Mouse (Mus musculus) limb, embryonic 13.5 days (tissue): ENCODE measurements at regions not wholly inside any gene's neighbourhood (a gene's known extent, or its start where the extent isn't known, plus 50 kb on each side); places are given as distances from the start of the nearest gene placed in this dataset.

Experiments used
- ATAC-seq: fragments of 200-750 bp; cut with Nextera tagmentation; 2 replicates; pipeline ENCODE4 v1.8.0; 2017; ENCODE audit warnings: low read depth, moderate number of reproducible peaks, moderate TSS enrichment; ENCODE audit not compliant: low FRiP score
- H3K27ac ChIP-seq: fragments of 300-500 bp; sonication (generic); 2 replicates; pipeline ENCODE4 v1.5.1; 2015; ENCODE audit warnings: inconsistent platforms, mild to moderate bottlenecking, moderate library complexity
- H3K27me3 ChIP-seq: fragments of 300-500 bp; sonication (generic); 2 replicates; pipeline ENCODE4 v1.6.1; 2015; ENCODE audit warnings: mild to moderate bottlenecking, inconsistent platforms
- H3K36me3 ChIP-seq: fragments of 300-500 bp; sonication (generic); 2 replicates; pipeline ENCODE4 v1.6.1; 2015; ENCODE audit warnings: inconsistent platforms, mild to moderate bottlenecking, moderate library complexity
- H3K4me1 ChIP-seq: fragments of 300-500 bp; sonication (generic); 2 replicates; pipeline ENCODE4 v1.6.1; 2015; ENCODE audit warnings: inconsistent platforms
- H3K4me2 ChIP-seq: fragments of 300-500 bp; sonication (generic); replicated peaks from 2 replicates; pipeline ENCODE4 v1.6.1; 2015; ENCODE audit warnings: inconsistent platforms, mild to moderate bottlenecking, moderate library complexity
- H3K4me3 ChIP-seq: fragments of 300-500 bp; sonication (generic); 2 replicates; pipeline ENCODE4 v1.5.1; 2015; ENCODE audit warnings: moderate library complexity, mild to moderate bottlenecking, inconsistent platforms
- H3K9ac ChIP-seq: fragments of 300-500 bp; sonication (generic); 2 replicates; pipeline ENCODE4 v1.6.1; 2015; ENCODE audit warnings: mild to moderate bottlenecking, inconsistent platforms
- H3K9me3 ChIP-seq: fragments of 300-500 bp; sonication (generic); 2 replicates; pipeline ENCODE4 v1.6.1; 2016; ENCODE audit warnings: inconsistent platforms
- WGBS: fragments of 180-500 bp; shearing (Covaris S2); methylation state at CpG from one replicate; pipeline ENCODE4 v1.1.7; 2015; 5-methylcytosine and 5-hydroxymethylcytosine counted together

- no peaks in the 10 kb centered on the region; the same call in 1 of the 2 replicates for H3K27me3 ChIP-seq
- WGBS = 69% methylated on average over 1 of the region's 1 CpGs
- no peaks in the 10 kb centered on the region for H3K36me3 ChIP-seq
- no peak overlapping the region for H3K27ac ChIP-seq
- no peak for ATAC-seq
- no peak overlapping the region for H3K4me3 ChIP-seq
- no peak overlapping the region for H3K4me2 ChIP-seq
- H3K4me1 ChIP-seq = 0 out of 2 replicates have a peak, but pooled peaks cover 4% of the 10 kb centered on the region
- H3K9me3 ChIP-seq = no peaks in the 10 kb centered on the region
- no peak overlapping the region for H3K9ac ChIP-seq
These were observed 180.5 kb upstream of the Eif4g2 start for GRCm38 (mm10) chr7:111263302-111263701.

- WGBS = 54% methylated on average over 11 of the region's 11 CpGs
- no peak overlapping the region for H3K4me2 ChIP-seq
- no peak overlapping the region for H3K27ac ChIP-seq
- no peak overlapping the region for H3K9ac ChIP-seq
- peaks cover 4% of the 10 kb centered on the region; the same call in 1 of the 2 replicates for H3K4me1 ChIP-seq
- H3K36me3 ChIP-seq = no peaks in the 10 kb centered on the region
- no peak for ATAC-seq
- peaks cover 2% of the 10 kb centered on the region; the same call in 1 of the 2 replicates for H3K27me3 ChIP-seq
- H3K4me3 ChIP-seq = no peak overlapping the region
- H3K9me3 ChIP-seq = no peaks in the 10 kb centered on the region
These were observed 177.1 kb upstream of the Eif4g2 start for GRCm38 (mm10) chr7:111259630-111260574.

GRCm38 (mm10) chr7:111257842-111258241 lies 175.0 kb upstream of the Eif4g2 start:
- ATAC-seq = no peak
- no peaks in the 10 kb centered on the region for H3K36me3 ChIP-seq
- 77% methylated on average over 2 of the region's 2 CpGs for WGBS
- H3K4me3 ChIP-seq = no peak overlapping the region
- H3K4me2 ChIP-seq = no peak overlapping the region
- H3K4me1 ChIP-seq = peaks cover 4% of the 10 kb centered on the region; the same call in 1 of the 2 replicates
- no peak overlapping the region for H3K27ac ChIP-seq
- H3K9me3 ChIP-seq = no peaks in the 10 kb centered on the region
- peaks cover 2% of the 10 kb centered on the region; the same call in 1 of the 2 replicates for H3K27me3 ChIP-seq
- no peak overlapping the region for H3K9ac ChIP-seq

- no peak overlapping the region for H3K4me3 ChIP-seq
- H3K4me1 ChIP-seq = peaks cover 4% of the 10 kb centered on the region; the same call in 1 of the 2 replicates
- peak; percentile 67; the same call in 1 of the 2 replicates for ATAC-seq
These were observed 173.4 kb upstream of the Eif4g2 start for GRCm38 (mm10) chr7:111256199-111256598.

GRCm38 (mm10) chr7:111249606-111250005 lies 166.8 kb upstream of the Eif4g2 start:
- peaks cover 18% of the 10 kb centered on the region; the same call in 1 of the 2 replicates for H3K27me3 ChIP-seq
- H3K4me3 ChIP-seq = no peak overlapping the region
- ATAC-seq = no peak
- no peak overlapping the region for H3K4me2 ChIP-seq
- H3K9me3 ChIP-seq = no peaks in the 10 kb centered on the region
- no peaks in the 10 kb centered on the region for H3K4me1 ChIP-seq
- no peak overlapping the region for H3K27ac ChIP-seq
- 43% methylated on average over 5 of the region's 5 CpGs for WGBS
- no peaks in the 10 kb centered on the region for H3K36me3 ChIP-seq
- no peak overlapping the region for H3K9ac ChIP-seq

More at GRCm38 (mm10) chr7:111256199-111256598, 173.4 kb upstream of the Eif4g2 start:
- Histone ChIP-seq H3K9ac (no peak overlapping the region), H3K4me2 (no peak overlapping the region), H3K27me3 (peaks cover 2% of the 10 kb centered on the region; the same call in 1 of the 2 replicates), H3K9me3 (no peaks in the 10 kb centered on the region), H3K27ac (no peak overlapping the region), H3K36me3 (no peaks in the 10 kb centered on the region)
- 47% methylated on average over 2 of the region's 2 CpGs for WGBS

GRCm38 (mm10) chr7:111245488-111245887 lies 162.7 kb upstream of the Eif4g2 start:
- no peaks in the 10 kb centered on the region for H3K9me3 ChIP-seq
- H3K36me3 ChIP-seq = no peaks in the 10 kb centered on the region
- H3K4me3 ChIP-seq = no peak overlapping the region
- no peak overlapping the region for H3K27ac ChIP-seq
- H3K4me1 ChIP-seq = peaks cover 3% of the 10 kb centered on the region; the same call in 1 of the 2 replicates
- H3K27me3 ChIP-seq = peaks cover 35% of the 10 kb centered on the region
- no peak for ATAC-seq
- no peak overlapping the region for H3K4me2 ChIP-seq
- 87% methylated on average over 8 of the region's 8 CpGs for WGBS
- H3K9ac ChIP-seq = no peak overlapping the region

DNA sequence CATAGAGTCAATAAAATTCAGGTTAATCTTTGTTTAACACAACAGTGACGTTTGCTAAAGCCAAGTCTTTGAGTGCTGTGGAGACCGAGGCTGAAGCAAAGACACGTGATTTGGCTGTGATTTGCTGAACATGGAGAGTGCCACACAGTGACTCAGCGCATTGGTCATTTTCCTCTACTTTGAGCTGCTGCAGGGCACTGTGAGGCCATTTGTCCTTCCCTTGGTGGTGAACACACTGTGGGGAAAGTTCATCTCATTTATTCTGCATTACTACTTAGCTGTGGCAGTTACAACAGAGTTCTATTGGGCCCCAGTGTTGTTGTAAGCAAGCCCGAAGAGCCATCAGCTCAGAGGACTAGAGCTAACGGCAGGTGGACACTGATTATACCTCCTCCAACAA lies 162.2 kb upstream of the Eif4g2 start:
- Histone ChIP-seq H3K4me3 (no peak overlapping the region), H3K9ac (no peak overlapping the region), H3K4me2 (no peak overlapping the region), H3K36me3 (no peaks in the 10 kb centered on the region), H3K27me3 (peaks cover 31% of the 10 kb centered on the region), H3K9me3 (no peaks in the 10 kb centered on the region), H3K4me1 (peaks cover 7% of the 10 kb centered on the region), H3K27ac (no peak overlapping the region)
- ATAC-seq = no peak
- 80% methylated on average over 6 of the region's 6 CpGs for WGBS

- Histone ChIP-seq H3K4me3 (no peak overlapping the region), H3K4me1 (peaks cover 13% of the 10 kb centered on the region), H3K27me3 (peaks cover 31% of the 10 kb centered on the region), H3K36me3 (no peaks in the 10 kb centered on the region), H3K27ac (no peak overlapping the region), H3K4me2 (no peak overlapping the region), H3K9me3 (0 out of 2 replicates have a peak, but pooled peaks cover 4% of the 10 kb centered on the region), H3K9ac (no peak overlapping the region)
- WGBS = 90% methylated on average over 1 of the region's 1 CpGs
- no peak for ATAC-seq
These were observed 161.0 kb upstream of the Eif4g2 start for GRCm38 (mm10) chr7:111243831-111244230.

- ATAC-seq = no peak
- Histone ChIP-seq H3K4me3 (no peak overlapping the region), H3K36me3 (no peaks in the 10 kb centered on the region), H3K27ac (no peak overlapping the region), H3K9ac (no peak overlapping the region), H3K4me2 (no peak overlapping the region), H3K9me3 (0 out of 2 replicates have a peak, but pooled peaks cover 4% of the 10 kb centered on the region), H3K4me1 (peaks cover 13% of the 10 kb centered on the region), H3K27me3 (peaks cover 31% of the 10 kb centered on the region)
- 61% methylated on average over 10 of the region's 10 CpGs for WGBS
These were observed 159.8 kb upstream of the Eif4g2 start for GRCm38 (mm10) chr7:111242646-111243045.

GRCm38 (mm10) chr7:111241538-111241937 lies 158.7 kb upstream of the Eif4g2 start:
- H3K9me3 ChIP-seq = 0 out of 2 replicates have a peak, but pooled peaks cover 7% of the 10 kb centered on the region
- H3K4me3 ChIP-seq = no peak overlapping the region
- WGBS = 59% methylated on average over 4 of the region's 4 CpGs
- no peaks in the 10 kb centered on the region for H3K36me3 ChIP-seq
- H3K4me2 ChIP-seq = no peak overlapping the region
- H3K4me1 ChIP-seq = peaks cover 13% of the 10 kb centered on the region
- ATAC-seq = no peak
- no peak overlapping the region for H3K9ac ChIP-seq
- H3K27me3 ChIP-seq = peaks cover 31% of the 10 kb centered on the region
- H3K27ac ChIP-seq = no peak overlapping the region

- H3K27me3 ChIP-seq = peaks cover 28% of the 10 kb centered on the region
- H3K4me2 ChIP-seq = 0 out of 2 replicates have a peak overlapping the region, but pooled peaks have one; percentile 4
- H3K9ac ChIP-seq = no peak overlapping the region
- no peak overlapping the region for H3K4me3 ChIP-seq
- H3K9me3 ChIP-seq = 0 out of 2 replicates have a peak, but pooled peaks cover 9% of the 10 kb centered on the region
- WGBS = 13% methylated on average over 9 of the region's 9 CpGs
- peaks cover 13% of the 10 kb centered on the region for H3K4me1 ChIP-seq
- no peaks in the 10 kb centered on the region for H3K36me3 ChIP-seq
- no peak overlapping the region; the same call in 1 of the 2 replicates for H3K27ac ChIP-seq
- peak; percentile 66 for ATAC-seq
These were observed 157.5 kb upstream of the Eif4g2 start for GRCm38 (mm10) chr7:111240234-111240826.

- H3K27ac ChIP-seq = no peak overlapping the region
- WGBS = 49% methylated on average over 9 of the region's 9 CpGs
- H3K27me3 ChIP-seq = peaks cover 8% of the 10 kb centered on the region; the same call in 1 of the 2 replicates
- H3K36me3 ChIP-seq = no peaks in the 10 kb centered on the region
- H3K4me1 ChIP-seq = peaks cover 13% of the 10 kb centered on the region
- H3K4me2 ChIP-seq = no peak overlapping the region
- no peak for ATAC-seq
- 0 out of 2 replicates have a peak, but pooled peaks cover 9% of the 10 kb centered on the region for H3K9me3 ChIP-seq
- no peak overlapping the region for H3K4me3 ChIP-seq
- no peak overlapping the region for H3K9ac ChIP-seq
These were observed 155.0 kb upstream of the Eif4g2 start for GRCm38 (mm10) chr7:111237819-111238218.
